Mouse (Mus musculus) cortical plate, adult 2 months (tissue): ENCODE measurements at regions not wholly inside any gene's neighbourhood (a gene's known extent, or its start where the extent isn't known, plus 50 kb on each side); places are given as distances from the start of the nearest gene placed in this dataset.

ENCODE experiments used
- H3K27ac ChIP-seq: fragments of 200-500 bp; 2 replicates; pipeline ENCODE4 v1.5.1; 2012; ENCODE audit warnings: low read length, control low read depth, inconsistent platforms; ENCODE audit not compliant: insufficient read depth
- H3K4me1 ChIP-seq: fragments of 200-500 bp; 2 replicates; pipeline ENCODE4 v1.6.1; 2011; ENCODE audit warnings: low read length; ENCODE audit not compliant: control insufficient read depth, insufficient read depth
- H3K4me3 ChIP-seq: fragments of 200-500 bp; 2 replicates; pipeline ENCODE4 v1.5.1; 2011; ENCODE audit warnings: mild to moderate bottlenecking, low read length, control low read depth; ENCODE audit not compliant: insufficient read depth
- CTCF ChIP-seq: fragments of 200-500 bp; IDR thresholded peaks from 2 replicates; pipeline ENCODE4 v1.5.1; 2011; ENCODE audit warnings: mild to moderate bottlenecking, control low read depth, low read length; ENCODE audit not compliant: insufficient read depth; ENCODE audit errors: extremely low read depth
- POLR2A ChIP-seq: fragments of 200-500 bp; IDR thresholded peaks from 2 replicates; pipeline ENCODE4 v1.6.1; 2011; ENCODE audit warnings: mild to moderate bottlenecking, low read length, control low read depth; ENCODE audit not compliant: insufficient read depth; ENCODE audit errors: extremely low read depth

DNA sequence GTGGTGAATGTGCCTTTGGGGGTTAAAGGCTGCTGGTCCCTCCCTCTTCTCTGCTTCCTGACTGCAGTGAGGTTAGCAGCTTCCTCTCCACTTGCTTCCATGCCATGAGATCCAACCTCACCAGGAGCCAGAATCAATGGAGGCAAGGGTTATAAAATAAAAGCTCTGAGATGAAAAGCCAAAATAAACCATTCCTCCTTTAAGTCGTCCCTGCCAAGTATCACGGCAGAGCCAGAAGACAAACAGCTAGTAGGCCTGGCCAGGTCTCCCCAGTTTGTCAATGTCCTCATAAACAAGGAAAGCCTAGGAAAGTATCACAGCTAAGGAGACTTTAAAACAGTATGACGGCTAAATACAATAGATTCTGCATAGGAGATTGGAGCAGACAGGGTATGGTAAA, 401.5 kb upstream of the Rgma start:
- Histone ChIP-seq H3K27ac (no peak overlapping the region), H3K4me3 (no peak overlapping the region), H3K4me1 (no peaks in the 10 kb centered on the region)
- TF ChIP-seq POLR2A (no peak), CTCF (no peak)

DNA sequence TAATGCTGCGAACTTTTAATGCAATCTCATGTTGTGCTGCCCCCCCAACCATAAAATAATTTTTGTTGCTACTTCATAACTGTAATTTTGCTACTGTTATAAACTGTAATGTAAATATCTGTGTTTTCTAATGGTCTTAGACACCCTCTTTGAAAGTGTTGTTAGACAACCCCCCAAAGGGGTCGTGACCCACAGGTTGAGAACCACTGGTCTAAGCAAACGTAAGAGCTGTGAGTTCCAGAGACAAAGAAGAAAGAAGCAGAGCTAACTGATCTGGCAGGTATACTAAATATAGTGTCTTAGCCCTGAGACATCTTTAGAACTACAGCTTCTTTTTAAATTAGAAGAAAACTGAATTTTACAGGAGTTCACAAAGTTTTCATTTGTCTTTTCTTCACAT, 400.9 kb upstream of the Rgma start:
- Histone ChIP-seq H3K4me3 (no peak overlapping the region), H3K27ac (no peak overlapping the region), H3K4me1 (no peaks in the 10 kb centered on the region)
- TF ChIP-seq CTCF (no peak), POLR2A (no peak)

DNA sequence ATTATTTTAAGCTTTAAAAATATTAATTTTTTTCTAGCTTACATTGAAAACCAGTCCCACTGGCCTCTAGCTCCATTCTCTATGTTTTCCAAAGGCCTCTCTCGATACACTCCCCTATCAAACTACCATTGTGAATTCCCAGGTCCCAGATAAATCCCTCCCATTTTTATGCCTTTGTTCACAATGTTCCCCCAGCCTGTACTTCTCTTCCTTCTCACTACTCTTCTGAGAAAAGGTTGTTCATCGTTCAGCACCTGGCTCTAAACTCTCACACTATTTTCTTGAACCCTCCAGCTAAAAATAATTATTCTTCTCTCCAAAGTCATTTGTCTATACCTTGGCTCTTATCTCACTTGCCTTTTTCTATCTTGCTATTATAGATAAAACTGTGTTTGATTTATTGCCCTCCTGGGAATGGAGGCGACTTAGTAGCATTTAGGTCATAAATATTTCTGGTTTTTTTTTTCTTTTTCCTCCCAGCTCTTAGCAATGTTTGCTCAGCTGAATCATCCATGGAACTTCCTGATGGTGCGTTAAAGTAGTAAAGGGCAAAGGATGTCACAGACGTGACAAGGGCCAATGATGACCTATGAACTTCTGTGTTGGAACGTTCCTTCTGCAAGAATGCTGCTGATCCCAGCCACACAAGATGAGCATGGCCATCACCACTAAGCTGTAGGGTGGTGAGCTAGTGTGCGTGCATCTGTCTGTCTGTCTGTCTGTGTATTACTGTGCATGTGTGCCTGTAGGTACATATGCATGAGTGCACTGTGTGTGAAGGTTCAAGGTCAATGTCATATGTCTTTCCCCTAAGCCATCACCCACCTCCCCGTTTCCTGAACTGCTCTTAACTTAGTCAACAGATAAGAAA, 384.5 kb upstream of the Rgma start:
- H3K4me3 ChIP-seq, result no peak overlapping the region
- no peaks in the 10 kb centered on the region for H3K4me1 ChIP-seq
- no peak for TF ChIP-seq POLR2A
- TF ChIP-seq CTCF, result no peak
- H3K27ac ChIP-seq, result no peak overlapping the region

DNA sequence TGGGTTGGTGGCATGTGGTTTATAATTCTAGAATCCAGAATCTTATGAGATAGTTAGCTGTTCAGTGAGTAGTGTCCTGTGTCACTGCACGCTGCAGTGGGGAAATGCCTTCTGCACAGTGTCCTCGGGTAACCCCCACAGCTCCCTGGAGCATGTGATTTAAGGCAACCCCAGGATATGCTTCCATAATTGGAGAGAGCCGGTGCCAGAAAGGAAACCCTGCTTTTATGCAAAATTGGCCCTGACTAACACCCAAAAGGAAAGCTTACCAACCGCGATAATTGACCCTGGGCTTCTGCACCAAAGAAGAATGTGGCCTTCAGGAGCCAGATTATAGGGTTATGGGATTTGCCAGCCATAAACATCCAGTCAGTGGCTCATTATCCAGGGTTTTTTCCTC, 376.9 kb upstream of the Rgma start:
- Histone ChIP-seq H3K4me3 (no peak overlapping the region), H3K27ac (no peak overlapping the region), H3K4me1 (no peaks in the 10 kb centered on the region)
- TF ChIP-seq CTCF, result no peak
- no peak for TF ChIP-seq POLR2A

DNA sequence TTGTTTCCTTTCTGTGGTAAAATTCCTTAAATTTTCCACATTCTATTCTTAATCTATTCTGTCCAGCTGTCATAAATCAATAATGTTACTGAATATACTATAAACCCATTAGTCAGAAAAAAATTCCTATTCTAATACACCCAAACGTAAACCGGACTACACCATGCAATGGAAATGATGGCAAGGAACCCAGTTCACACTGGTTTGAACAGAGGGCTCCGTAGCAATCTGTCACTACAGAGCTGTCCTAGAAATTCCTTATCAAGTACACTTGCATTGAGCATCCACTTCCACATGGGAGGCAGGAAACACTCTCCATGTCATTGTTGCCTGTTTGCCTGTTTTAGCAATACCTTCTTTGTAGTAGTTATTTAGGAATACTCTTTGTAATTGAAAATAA, 356.2 kb upstream of the Rgma start:
- H3K4me3 ChIP-seq, result no peak overlapping the region
- no peak overlapping the region for H3K27ac ChIP-seq
- H3K4me1 ChIP-seq, result no peaks in the 10 kb centered on the region
- TF ChIP-seq POLR2A (no peak), CTCF (no peak)

DNA sequence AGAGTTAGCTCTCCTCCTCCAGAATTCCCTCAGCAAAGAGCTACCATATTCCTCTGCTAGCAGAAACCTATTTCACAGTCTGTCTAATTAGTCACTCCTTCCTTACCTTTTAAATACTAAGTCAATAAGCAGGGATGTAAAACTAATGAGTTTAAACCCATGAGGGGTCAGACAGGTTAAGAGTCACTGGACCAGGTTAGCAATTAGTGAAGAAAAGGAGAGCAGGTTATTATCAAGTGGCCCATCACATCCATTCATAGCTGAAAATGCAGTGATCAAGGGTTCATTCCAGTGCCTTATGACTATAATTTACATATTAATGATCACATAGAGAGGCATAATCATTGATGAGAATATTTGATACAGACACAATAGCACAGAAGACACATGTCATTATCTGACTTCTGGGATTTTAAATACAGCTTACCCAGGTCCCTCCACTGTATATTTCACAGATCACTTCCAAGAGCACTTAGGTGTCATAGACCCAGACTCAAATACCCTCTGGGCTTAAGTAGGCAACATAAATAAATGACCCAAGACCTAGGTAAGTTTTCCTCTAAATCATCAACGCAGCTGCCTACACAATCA, 355.4 kb upstream of the Rgma start:
- no peak overlapping the region for H3K27ac ChIP-seq
- H3K4me1 ChIP-seq, result no peaks in the 10 kb centered on the region
- no peak overlapping the region for H3K4me3 ChIP-seq
- TF ChIP-seq CTCF (no peak), POLR2A (no peak)

DNA sequence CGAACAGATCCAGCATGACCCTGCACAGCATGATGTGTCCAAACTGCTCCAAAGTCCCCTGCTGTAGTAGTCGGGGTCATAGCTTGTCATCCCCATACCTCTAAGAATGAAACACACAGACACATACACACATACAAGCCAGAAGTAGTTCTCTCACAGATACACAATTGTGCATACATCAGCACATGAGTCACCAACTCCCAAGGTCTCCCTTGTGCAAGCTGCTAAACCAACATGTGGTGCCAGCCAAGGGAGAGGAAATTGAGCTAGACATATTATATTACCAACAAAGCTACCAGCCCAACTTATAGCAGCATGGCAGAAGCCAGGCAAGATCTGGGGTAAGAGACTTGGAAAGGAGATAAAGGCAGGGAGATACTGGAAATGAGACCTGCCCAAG, 353.5 kb upstream of the Rgma start:
- H3K27ac ChIP-seq, result no peak overlapping the region

DNA sequence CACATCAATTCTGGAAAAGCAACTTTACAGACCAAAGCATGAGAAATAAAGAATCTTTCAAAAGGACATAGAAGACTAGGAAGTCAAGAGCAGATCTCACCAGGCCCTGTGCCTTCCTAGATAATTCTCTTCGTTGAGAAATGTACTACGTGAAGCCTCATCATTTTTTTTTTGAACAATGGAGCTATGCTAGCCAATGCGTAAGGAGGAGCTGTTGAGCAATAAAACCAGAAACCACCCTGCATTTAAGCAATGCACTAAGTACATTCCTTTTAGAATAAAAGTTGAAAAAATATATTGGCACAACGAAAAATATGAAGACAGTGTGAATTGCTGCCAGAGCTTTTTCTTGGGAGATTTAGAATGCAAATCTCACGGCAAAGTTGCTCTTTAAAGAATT, 349.7 kb upstream of the Rgma start:
- no peaks in the 10 kb centered on the region for H3K4me1 ChIP-seq
- no peak overlapping the region for H3K4me3 ChIP-seq
- H3K27ac ChIP-seq, result no peak overlapping the region
- no peak for TF ChIP-seq CTCF
- no peak for TF ChIP-seq POLR2A

More for the DNA sequence above, 353.5 kb upstream of the Rgma start:
- TF ChIP-seq CTCF, result no peak
- TF ChIP-seq POLR2A, result no peak
- Histone ChIP-seq H3K4me1 (no peaks in the 10 kb centered on the region), H3K4me3 (no peak overlapping the region)

DNA sequence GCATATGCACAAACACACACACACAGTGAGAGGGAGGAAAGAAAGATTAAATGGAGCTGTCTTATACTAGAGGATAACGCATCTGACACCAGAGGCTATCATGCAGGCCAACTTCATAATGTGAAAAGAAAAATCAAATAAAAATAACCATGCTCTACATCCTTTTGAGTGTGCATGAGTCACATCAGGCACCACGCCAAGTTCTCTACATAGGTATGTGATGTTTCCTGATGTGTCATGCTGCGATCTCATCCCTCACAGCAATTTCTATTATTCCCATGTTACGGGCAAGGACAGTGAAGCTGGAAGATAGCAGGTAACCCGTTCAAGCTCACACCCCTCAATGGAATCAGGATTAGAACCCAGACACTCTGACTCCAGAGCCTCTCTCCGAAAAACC, 346.4 kb upstream of the Rgma start:
- Histone ChIP-seq H3K4me1 (peaks cover 1% of the 10 kb centered on the region; the same call in 1 of the 2 replicates), H3K4me3 (no peak overlapping the region), H3K27ac (no peak overlapping the region)
- TF ChIP-seq CTCF (no peak), POLR2A (no peak)

DNA sequence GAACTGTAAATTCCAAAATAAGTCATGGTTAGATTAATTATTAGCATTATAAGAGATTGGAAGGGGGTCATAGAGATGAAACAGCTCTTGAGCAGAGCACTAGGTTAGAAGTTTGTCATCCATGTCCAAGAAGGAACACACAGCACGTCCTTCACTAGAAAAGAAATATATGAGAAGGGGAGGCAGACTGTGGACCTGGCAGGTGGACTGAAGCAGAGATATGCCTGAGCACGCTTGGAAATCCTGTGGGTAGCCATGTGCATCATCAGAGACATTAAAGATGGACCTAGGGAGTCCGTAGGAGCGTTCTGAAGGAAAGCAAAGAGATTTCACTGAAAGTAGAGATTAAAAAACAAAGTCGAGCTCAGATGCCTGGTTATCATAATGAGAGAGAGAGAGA, 343.9 kb upstream of the Rgma start:
- no peak overlapping the region for H3K4me3 ChIP-seq
- peaks cover 1% of the 10 kb centered on the region; the same call in 1 of the 2 replicates for H3K4me1 ChIP-seq
- TF ChIP-seq POLR2A (no peak), CTCF (no peak)
- no peak overlapping the region for H3K27ac ChIP-seq
